Mouse (Mus musculus): ENCODE measurements at regions not wholly inside any gene's neighbourhood (a gene's known extent, or its start where the extent isn't known, plus 50 kb on each side); places are given as distances from the start of the nearest gene placed in this dataset.
A peak's percentile ranks its signal among the peaks of the same experiment; 100 is the strongest.

- WGBS = 89% methylated on average over 3 of the region's 3 CpGs
- Histone ChIP-seq H3K9me3 (ENCODE audit: low read length) (no peaks in the 10 kb centered on the region), H3K36me3 (ENCODE audit: insufficient read depth, low read length) (no peaks in the 10 kb centered on the region), H3K9ac (replicated peaks; ENCODE audit: low read length) (no peak overlapping the region), H3K4me1 (ENCODE audit: insufficient read depth, low read length) (no peaks in the 10 kb centered on the region), H3K4me3 (ENCODE audit: low read length) (no peak overlapping the region), H3K27ac (ENCODE audit: low read length) (no peak overlapping the region), H3K27me3 (ENCODE audit: insufficient read depth, low read length) (no peaks in the 10 kb centered on the region), H3K4me2 (replicated peaks; ENCODE audit: low read depth, low read length) (no peak overlapping the region)
- no peak for ATAC-seq (ENCODE audit: low FRiP score, low TSS enrichment)
Measured at GRCm38 (mm10) chr12:11694797-11695196, 238.9 kb downstream of the Rad51ap2 start.

DNA sequence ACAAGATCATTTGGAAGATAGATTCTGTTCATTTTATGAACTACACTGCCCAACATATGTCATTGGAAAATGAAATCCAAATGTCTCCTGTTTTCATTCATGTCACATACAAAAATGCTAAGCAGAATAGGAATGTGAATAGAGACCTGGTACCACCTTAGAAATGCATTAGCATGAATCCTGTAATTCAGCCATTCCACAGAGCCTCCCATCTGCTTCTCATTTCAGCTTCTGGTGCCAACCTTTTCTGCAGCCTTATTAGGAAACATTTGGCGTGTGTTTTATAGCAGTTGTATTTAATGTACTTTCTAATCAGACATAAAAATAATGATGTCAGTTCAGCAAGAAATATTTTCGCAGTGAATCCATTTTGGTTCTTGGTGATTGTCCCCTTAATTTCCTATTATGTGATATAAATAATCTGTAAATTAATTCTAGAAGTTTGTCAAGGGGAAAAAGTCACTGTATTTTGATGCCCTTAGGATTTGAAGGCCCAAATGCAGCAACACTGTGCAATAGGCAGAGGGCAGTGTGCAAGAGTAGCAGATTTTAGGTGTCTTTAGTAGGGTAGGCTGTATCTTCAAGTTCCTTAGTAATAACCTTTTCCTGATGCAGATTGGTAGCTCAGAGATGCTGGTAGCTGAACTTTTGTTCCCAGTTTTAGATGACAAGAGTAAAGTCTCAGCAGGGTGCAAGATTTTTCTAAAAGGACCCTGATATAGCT lies 253.2 kb downstream of the Rad51ap2 start:
- no peaks in the 10 kb centered on the region for H3K4me1 ChIP-seq (ENCODE audit: insufficient read depth, low read length)
- 78% methylated on average over 2 of the region's 2 CpGs for WGBS
- no peak for ATAC-seq (ENCODE audit: low FRiP score, low TSS enrichment)
- no peak overlapping the region for H3K4me3 ChIP-seq (ENCODE audit: low read length)
- no peak overlapping the region for H3K9ac ChIP-seq (replicated peaks; ENCODE audit: low read length)
- H3K4me2 ChIP-seq (replicated peaks; ENCODE audit: low read depth, low read length) = no peak overlapping the region
- H3K27me3 ChIP-seq (ENCODE audit: insufficient read depth, low read length) = no peaks in the 10 kb centered on the region
- no peaks in the 10 kb centered on the region for H3K9me3 ChIP-seq (ENCODE audit: low read length)
- no peaks in the 10 kb centered on the region for H3K36me3 ChIP-seq (ENCODE audit: insufficient read depth, low read length)
- H3K27ac ChIP-seq (ENCODE audit: low read length) = no peak overlapping the region

GRCm38 (mm10) chr12:11717633-11718032 lies 261.8 kb downstream of the Rad51ap2 start:
- Histone ChIP-seq H3K4me2 (replicated peaks; ENCODE audit: low read depth, low read length) (no peak overlapping the region), H3K27ac (ENCODE audit: low read length) (no peak overlapping the region), H3K9ac (replicated peaks; ENCODE audit: low read length) (no peak overlapping the region), H3K9me3 (ENCODE audit: low read length) (no peaks in the 10 kb centered on the region), H3K4me1 (ENCODE audit: insufficient read depth, low read length) (no peaks in the 10 kb centered on the region), H3K4me3 (ENCODE audit: low read length) (no peak overlapping the region), H3K27me3 (ENCODE audit: insufficient read depth, low read length) (no peaks in the 10 kb centered on the region), H3K36me3 (ENCODE audit: insufficient read depth, low read length) (no peaks in the 10 kb centered on the region)
- whole genome bisulfite sequencing = 56% methylated on average over 4 of the region's 4 CpGs
- ATAC-seq (ENCODE audit: low FRiP score, low TSS enrichment) = no peak

GRCm38 (mm10) chr12:11751471-11751870 lies 295.6 kb downstream of the Rad51ap2 start:
- H3K27me3 ChIP-seq (ENCODE audit: insufficient read depth, low read length) = no peaks in the 10 kb centered on the region
- H3K27ac ChIP-seq (ENCODE audit: low read length) = no peak overlapping the region
- 88% methylated on average over 2 of the region's 2 CpGs for WGBS
- H3K9me3 ChIP-seq (ENCODE audit: low read length) = no peaks in the 10 kb centered on the region
- no peak overlapping the region for H3K4me2 ChIP-seq (replicated peaks; ENCODE audit: low read depth, low read length)
- no peaks in the 10 kb centered on the region for H3K4me1 ChIP-seq (ENCODE audit: insufficient read depth, low read length)
- H3K36me3 ChIP-seq (ENCODE audit: insufficient read depth, low read length) = no peaks in the 10 kb centered on the region
- H3K9ac ChIP-seq (replicated peaks; ENCODE audit: low read length) = no peak overlapping the region
- ATAC-seq (ENCODE audit: low FRiP score, low TSS enrichment) = no peak
- H3K4me3 ChIP-seq (ENCODE audit: low read length) = no peak overlapping the region

DNA sequence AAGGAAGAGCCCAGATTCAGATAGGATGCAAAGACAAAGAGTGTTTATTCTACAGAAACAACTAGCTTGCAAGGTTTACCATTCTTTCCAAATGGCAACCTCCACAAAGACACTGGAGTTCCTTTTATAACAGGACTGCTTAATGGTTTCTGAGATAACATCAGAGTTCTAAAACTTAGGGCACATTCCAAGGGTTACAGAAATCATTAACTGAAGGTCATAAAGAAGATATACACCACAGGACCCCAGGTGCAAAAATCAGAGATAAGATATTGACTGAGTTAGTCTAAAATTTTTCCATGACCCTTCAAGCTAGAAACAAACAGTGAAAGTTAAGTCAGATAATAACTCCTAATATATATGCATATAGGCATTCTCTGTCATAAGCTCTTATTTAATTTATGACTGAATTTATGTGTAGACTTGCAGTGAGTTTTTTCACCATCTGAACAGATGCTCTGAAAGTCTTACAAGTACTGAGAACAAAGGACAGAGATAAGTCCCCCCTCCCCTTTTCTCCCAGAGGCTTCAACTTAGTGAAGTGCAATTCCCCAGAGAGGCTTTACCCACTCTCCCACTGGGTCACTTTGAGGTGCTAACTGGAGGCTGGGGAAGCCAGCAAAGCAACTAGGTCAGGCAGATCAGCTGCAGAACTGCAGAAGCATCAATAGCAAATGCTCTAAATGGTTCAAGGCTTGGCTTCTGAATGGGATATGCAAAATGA lies 298.5 kb downstream of the Rad51ap2 start:
- Histone ChIP-seq H3K27ac (ENCODE audit: low read length) (no peak overlapping the region), H3K9ac (replicated peaks; ENCODE audit: low read length) (no peak overlapping the region), H3K9me3 (ENCODE audit: low read length) (no peaks in the 10 kb centered on the region), H3K4me1 (ENCODE audit: insufficient read depth, low read length) (no peaks in the 10 kb centered on the region), H3K36me3 (ENCODE audit: insufficient read depth, low read length) (no peaks in the 10 kb centered on the region), H3K4me3 (ENCODE audit: low read length) (no peak overlapping the region), H3K27me3 (ENCODE audit: insufficient read depth, low read length) (no peaks in the 10 kb centered on the region), H3K4me2 (replicated peaks; ENCODE audit: low read depth, low read length) (no peak overlapping the region)
- no peak for ATAC-seq (ENCODE audit: low FRiP score, low TSS enrichment)

GRCm38 (mm10) chr12:11802326-11802725 lies 346.4 kb downstream of the Rad51ap2 start:
- no peak overlapping the region for H3K27ac ChIP-seq (ENCODE audit: low read length)
- 85% methylated on average over 2 of the region's 2 CpGs for WGBS
- no peak overlapping the region for H3K9ac ChIP-seq (replicated peaks; ENCODE audit: low read length)
- no peak overlapping the region for H3K4me3 ChIP-seq (ENCODE audit: low read length)
- no peaks in the 10 kb centered on the region for H3K9me3 ChIP-seq (ENCODE audit: low read length)
- H3K4me1 ChIP-seq (ENCODE audit: insufficient read depth, low read length) = no peaks in the 10 kb centered on the region
- no peak overlapping the region for H3K4me2 ChIP-seq (replicated peaks; ENCODE audit: low read depth, low read length)
- no peaks in the 10 kb centered on the region for H3K27me3 ChIP-seq (ENCODE audit: insufficient read depth, low read length)
- no peaks in the 10 kb centered on the region for H3K36me3 ChIP-seq (ENCODE audit: insufficient read depth, low read length)
- ATAC-seq (ENCODE audit: low FRiP score, low TSS enrichment) = no peak

DNA sequence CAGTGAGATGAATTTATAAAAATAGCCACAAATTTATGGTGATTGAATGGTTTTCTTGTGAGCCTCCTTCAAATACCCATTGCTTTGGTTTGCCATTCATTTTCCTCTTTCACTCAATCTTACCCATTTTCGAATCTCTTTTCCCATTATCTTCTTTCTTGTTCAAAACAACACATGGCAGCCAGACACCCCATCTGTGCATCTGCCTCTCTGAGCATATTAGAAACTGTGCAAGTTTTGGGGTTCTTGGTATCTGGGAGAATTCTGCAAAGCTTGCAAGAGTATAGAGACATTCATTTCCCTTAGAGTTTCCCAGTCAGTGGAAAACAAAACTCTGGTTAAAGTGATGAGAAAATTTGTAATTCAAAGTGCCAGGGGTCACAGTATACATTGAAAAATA lies 347.3 kb downstream of the Rad51ap2 start:
- no peak for ATAC-seq (ENCODE audit: low FRiP score, low TSS enrichment)
- H3K9ac ChIP-seq (replicated peaks; ENCODE audit: low read length) = no peak overlapping the region
- 85% methylated on average over 1 of the region's 1 CpGs for WGBS

GRCm38 (mm10) chr12:11829701-11830100 lies 373.8 kb downstream of the Rad51ap2 start:
- no peak for ATAC-seq (ENCODE audit: low FRiP score, low TSS enrichment)
- no peaks in the 10 kb centered on the region for H3K36me3 ChIP-seq (ENCODE audit: insufficient read depth, low read length)
- H3K4me2 ChIP-seq (replicated peaks; ENCODE audit: low read depth, low read length) = no peak overlapping the region
- H3K4me1 ChIP-seq (ENCODE audit: insufficient read depth, low read length) = no peaks in the 10 kb centered on the region
- H3K9me3 ChIP-seq (ENCODE audit: low read length) = no peaks in the 10 kb centered on the region
- no peaks in the 10 kb centered on the region for H3K27me3 ChIP-seq (ENCODE audit: insufficient read depth, low read length)
- no peak overlapping the region for H3K4me3 ChIP-seq (ENCODE audit: low read length)
- H3K9ac ChIP-seq (replicated peaks; ENCODE audit: low read length) = no peak overlapping the region
- no peak overlapping the region for H3K27ac ChIP-seq (ENCODE audit: low read length)

More for the DNA sequence above, 347.3 kb downstream of the Rad51ap2 start:
- Histone ChIP-seq H3K9me3 (ENCODE audit: low read length) (no peaks in the 10 kb centered on the region), H3K4me3 (ENCODE audit: low read length) (no peak overlapping the region), H3K4me2 (replicated peaks; ENCODE audit: low read depth, low read length) (no peak overlapping the region), H3K27me3 (ENCODE audit: insufficient read depth, low read length) (no peaks in the 10 kb centered on the region), H3K36me3 (ENCODE audit: insufficient read depth, low read length) (no peaks in the 10 kb centered on the region), H3K27ac (ENCODE audit: low read length) (no peak overlapping the region), H3K4me1 (ENCODE audit: insufficient read depth, low read length) (no peaks in the 10 kb centered on the region)

DNA sequence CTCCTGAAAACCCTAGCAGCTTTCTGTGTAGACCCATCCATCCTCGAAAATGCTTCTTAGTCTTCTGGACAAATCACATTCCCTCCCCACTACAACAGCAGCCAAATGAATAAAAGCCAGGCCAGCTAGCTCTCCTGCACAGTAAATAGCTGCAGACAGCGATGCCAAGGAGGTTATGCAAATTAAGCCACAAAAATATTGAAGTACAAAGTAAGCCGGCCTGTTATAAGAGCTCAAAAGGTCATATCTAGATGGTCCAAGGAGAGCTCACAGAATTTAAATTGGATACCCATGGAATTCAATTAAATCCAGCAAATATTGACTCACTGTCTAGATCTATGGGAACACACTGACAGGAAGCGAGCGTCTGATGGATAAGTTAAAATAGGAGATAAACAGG lies 375.4 kb downstream of the Rad51ap2 start:
- no peak overlapping the region for H3K4me3 ChIP-seq (ENCODE audit: low read length)
- no peaks in the 10 kb centered on the region for H3K27me3 ChIP-seq (ENCODE audit: insufficient read depth, low read length)
- H3K9ac ChIP-seq (replicated peaks; ENCODE audit: low read length) = no peak overlapping the region
- H3K36me3 ChIP-seq (ENCODE audit: insufficient read depth, low read length) = no peaks in the 10 kb centered on the region
- no peak overlapping the region for H3K4me2 ChIP-seq (replicated peaks; ENCODE audit: low read depth, low read length)
- no peak overlapping the region for H3K27ac ChIP-seq (ENCODE audit: low read length)
- 70% methylated on average over 5 of the region's 5 CpGs for WGBS
- no peaks in the 10 kb centered on the region for H3K4me1 ChIP-seq (ENCODE audit: insufficient read depth, low read length)
- no peak for ATAC-seq (ENCODE audit: low FRiP score, low TSS enrichment)
- H3K9me3 ChIP-seq (ENCODE audit: low read length) = no peaks in the 10 kb centered on the region

GRCm38 (mm10) chr12:11837819-11838472 lies 382.1 kb downstream of the Rad51ap2 start:
- no peaks in the 10 kb centered on the region for H3K9me3 ChIP-seq (ENCODE audit: low read length)
- H3K27me3 ChIP-seq (ENCODE audit: insufficient read depth, low read length) = no peaks in the 10 kb centered on the region
- H3K4me2 ChIP-seq (replicated peaks; ENCODE audit: low read depth, low read length) = no peak overlapping the region
- WGBS = 42% methylated on average over 3 of the region's 3 CpGs
- no peak overlapping the region for H3K4me3 ChIP-seq (ENCODE audit: low read length)
- H3K9ac ChIP-seq (replicated peaks; ENCODE audit: low read length) = no peak overlapping the region
- no peaks in the 10 kb centered on the region for H3K4me1 ChIP-seq (ENCODE audit: insufficient read depth, low read length)
- ATAC-seq (ENCODE audit: low FRiP score, low TSS enrichment) = 0 out of 2 replicates have a peak, but pooled peaks have one; percentile 23
- no peaks in the 10 kb centered on the region for H3K36me3 ChIP-seq (ENCODE audit: insufficient read depth, low read length)
- H3K27ac ChIP-seq (ENCODE audit: low read length) = no peak overlapping the region
